Mouse (Mus musculus): ENCODE measurements around the gene Cox18.

Cox18 gene
- long read RNA-seq, experiment 1, transcript Cox18-201 (6 exons, 1,333 nt): minor isoform, 18 of 57 reads
- long read RNA-seq, experiment 1, transcript Cox18-202 (6 exons, 1,307 nt): major isoform, 19 of 57 reads
- long read RNA-seq, experiment 1, partial matches to known transcripts: 1 of 57 reads
- long read RNA-seq, experiment 1, other reads (novel, unspliced or antisense): 18 of 57 reads
- long read RNA-seq, experiment 2, transcript Cox18-202 (6 exons, 1,307 nt): major isoform, 18 of 49 reads
- long read RNA-seq, experiment 2, transcript Cox18-201 (6 exons, 1,333 nt): minor isoform, 12 of 49 reads
- long read RNA-seq, experiment 2, partial matches to known transcripts: 5 of 49 reads
- long read RNA-seq, experiment 2, other reads (novel, unspliced or antisense): 10 of 49 reads

DNA sequence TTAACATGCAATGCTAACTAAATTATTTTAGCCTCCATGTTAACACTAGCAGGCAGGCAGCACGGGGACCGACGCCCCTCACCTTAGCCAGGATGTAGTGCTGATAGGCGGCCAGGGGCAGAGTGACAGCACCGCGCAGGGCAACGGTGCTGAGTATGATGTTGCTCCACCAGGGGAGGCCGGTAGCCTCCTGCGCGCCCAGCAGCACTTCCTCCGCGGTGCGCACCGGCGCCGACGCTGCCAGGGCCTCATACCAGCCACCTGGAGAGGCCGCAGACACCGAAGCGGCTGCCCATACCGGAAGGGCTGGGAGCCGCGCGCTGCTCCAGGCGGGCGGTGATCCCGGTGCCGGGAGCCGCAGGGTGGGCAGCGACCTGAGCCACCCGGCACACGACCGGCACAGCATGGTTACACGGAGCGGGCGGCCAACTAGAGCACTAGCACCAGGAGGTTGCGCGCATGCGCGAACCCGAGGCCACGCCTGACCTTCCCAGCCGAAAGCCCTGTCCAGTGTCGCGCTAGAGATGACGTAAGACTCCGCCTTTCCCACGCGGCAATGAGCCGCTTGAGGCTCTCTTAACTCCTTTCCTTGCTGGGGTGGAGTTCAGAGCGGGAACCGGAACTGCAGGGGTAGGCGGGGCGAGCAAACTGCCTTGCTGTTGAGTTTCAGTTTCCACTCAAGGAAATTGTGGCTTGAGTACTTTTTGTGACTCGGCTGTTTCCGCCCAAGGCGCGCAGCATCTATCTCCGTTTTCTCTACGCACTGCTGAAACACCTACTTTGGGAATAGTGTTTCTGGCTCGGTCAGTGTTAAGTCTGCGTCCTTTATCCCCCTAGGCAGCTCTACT lies at the start of gene Cox18:
Gene Cox18 (minus strand): TSS at position 468 of the 848 bp plus-strand sequence.
- intact Hi-C loops (cut with DNase I): loop anchor here (5.0 kb wide), 1 partner anchor 144 kb away; the partner anchor contains the start of genes Ankrd17 and Gm9958

DNA sequence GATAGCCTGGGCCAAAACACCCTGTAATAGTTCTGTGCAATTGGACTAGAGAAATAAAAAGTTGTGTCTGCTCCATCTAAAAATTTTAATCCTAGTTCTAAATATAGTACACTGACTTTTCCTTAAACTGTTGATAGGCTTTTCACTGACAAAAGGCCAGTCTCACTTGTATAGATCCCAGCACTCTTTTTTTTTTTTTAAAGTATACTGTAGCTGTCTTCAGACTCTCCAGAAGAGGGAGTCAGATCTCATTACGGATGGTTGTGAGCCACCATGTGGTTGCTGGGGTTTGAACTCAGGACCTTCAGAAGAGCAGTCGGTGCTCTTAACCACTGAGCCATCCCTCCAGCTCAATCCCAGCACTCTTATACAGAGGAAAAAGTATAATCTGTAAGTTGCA lies 38.4 kb upstream of the Cox18 start:
- intact Hi-C loops (cut with DNase I): loop anchor here (5.0 kb wide), 1 partner anchor 35 kb away; no protein-coding TSS in a partner anchor

DNA sequence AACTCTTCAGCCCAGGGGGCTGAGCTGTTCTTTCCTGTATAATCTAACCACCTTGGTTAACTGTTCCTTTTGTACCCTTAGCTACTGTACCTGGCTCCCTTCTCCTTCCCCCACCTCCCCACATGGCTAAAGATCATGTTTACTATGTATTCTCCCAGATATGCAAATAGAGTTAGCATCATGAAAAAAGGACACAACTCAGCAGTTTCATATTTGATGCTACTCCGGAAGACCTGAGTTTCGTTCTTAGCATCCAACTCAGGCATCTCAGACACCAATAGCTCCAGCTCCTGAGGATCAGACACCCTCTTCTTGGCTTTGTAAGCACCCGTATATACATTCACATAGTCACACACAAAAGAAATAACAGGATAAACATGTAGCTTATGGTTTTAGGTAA lies 33.2 kb upstream of the Cox18 start:
- intact Hi-C loops (cut with DNase I): no loop called here

DNA sequence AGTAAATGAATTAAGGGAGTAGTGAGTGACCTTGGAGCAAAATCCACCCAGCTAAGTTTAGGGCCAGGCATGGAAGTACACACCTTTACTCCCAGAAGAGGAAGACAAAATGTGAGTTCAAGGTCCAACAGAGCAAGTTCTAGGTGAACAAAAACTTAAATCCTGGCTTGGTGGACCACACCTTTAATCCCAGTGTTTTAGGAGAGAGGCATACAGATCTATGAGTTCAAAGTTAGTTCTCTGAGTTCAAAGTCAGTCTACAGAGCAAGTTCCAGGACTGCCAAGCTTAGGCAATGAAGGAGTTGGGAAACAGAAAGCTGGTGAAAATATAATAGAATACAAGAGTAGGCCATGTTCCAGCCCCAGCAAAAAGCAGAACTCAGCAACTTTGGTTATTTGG lies 23.7 kb upstream of the Cox18 start:
- intact Hi-C loops (cut with DNase I): no loop called here

- intact Hi-C loops (cut with DNase I): no loop called here
Measured at GRCm38 (mm10) chr5:90246987-90247386, 23.2 kb upstream of the Cox18 start.

DNA sequence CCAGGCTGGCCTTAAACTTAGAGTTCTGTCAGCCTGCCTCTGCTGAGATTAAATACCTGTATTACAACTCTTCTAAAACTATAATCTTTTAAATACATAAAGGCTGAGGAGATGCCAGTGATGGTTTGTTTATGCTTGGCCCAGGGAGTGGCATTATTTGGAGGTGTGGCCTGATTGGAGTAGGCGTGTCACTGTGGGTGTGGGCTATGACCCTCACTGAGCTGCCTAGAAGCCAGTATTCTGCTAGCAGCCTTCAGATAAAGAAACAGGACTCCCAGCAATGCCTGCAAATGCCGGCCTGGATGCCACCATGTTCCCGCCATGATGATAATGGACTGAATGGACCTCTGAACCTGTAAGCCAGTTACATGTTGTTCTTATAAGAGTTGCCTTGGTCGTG lies 22.8 kb upstream of the Cox18 start:
- intact Hi-C loops (cut with DNase I): no loop called here

DNA sequence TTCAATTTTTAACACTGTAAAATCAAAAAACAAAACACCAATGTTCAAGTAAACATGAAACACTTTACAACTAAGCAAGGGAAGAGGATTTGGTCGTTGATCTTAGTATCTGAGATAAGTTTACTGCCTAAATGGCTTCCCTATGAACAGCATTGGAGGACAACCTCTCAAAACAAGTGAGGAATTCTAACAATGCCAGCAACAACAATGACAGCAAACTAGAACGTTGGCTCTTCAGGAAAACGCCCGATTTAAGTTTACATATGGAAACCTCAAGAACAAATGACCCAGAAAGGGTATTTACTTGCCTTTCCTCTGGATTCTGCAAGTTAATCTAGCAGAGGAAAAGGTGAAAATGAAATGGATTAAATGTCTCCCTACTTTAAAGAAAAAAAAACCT lies 21.6 kb upstream of the Cox18 start:
- intact Hi-C loops (cut with DNase I): no loop called here

DNA sequence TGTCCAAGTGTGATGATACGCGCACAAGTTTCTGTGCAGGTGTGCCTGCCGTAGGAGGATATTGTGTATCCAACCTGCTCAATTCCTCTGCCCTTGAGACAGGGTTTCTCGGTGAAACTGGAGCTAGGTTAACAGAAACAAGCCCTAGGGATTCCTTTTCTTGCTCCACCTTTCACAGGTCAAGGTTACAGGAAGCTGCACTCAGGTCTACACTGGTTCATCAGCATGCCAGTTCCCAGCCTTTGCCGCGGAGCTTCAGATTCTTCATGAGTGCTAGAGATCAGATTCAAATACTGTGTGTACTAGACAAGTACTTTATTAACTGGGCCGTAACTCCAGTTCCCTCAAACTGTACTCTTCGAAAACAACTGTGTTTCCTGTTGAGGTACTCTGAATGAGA lies 11.4 kb upstream of the Cox18 start:
- intact Hi-C loops (cut with DNase I): no loop called here

DNA sequence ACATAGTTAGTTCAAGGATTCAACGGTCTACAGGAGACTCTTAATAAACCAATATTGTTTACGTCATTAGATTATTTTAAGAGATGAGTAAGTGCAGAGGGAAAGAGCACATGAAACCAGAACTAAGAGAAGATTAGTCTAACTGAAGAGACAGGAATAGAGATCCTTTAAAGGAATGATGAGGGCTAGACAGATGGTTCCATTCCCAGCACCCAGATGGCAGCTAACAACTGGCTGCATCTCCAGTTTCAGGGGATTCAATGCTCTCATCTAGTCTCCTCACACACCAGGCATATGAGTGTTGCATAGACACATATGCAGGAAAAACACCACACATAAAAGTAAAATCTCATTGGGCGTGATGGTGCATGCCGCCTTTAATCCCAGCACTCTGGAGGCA lies 9.5 kb upstream of the Cox18 start:
- intact Hi-C loops (cut with DNase I): no loop called here

GRCm38 (mm10) chr5:90229760-90230159 lies 6.0 kb upstream of the Cox18 start:
- intact Hi-C loops (cut with DNase I): loop anchor here (5.0 kb wide), 1 partner anchor 33 kb away; no protein-coding TSS in a partner anchor

- intact Hi-C loops (cut with DNase I): loop anchor here (5.0 kb wide), 1 partner anchor 36 kb away; no protein-coding TSS in a partner anchor
Measured at GRCm38 (mm10) chr5:90226696-90227095, 2.9 kb upstream of the Cox18 start.

DNA sequence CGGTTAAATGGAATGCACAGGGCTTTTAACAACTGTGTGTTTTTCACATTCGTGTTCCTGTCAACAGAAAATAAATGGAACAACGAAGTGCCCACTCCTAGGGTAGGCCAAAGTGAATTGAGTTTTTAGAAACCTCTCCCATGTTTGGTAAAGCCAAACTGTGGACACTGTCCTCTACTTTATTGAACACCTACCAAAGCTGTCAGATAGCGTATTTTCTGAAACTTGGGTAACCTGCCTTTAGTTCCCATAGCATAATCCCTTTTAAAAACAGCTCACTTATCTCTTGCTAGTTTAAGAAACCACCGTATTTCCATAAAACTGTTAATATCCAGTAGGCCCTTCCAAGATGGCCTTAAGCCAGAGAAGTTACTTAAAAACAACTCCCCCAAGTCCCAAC lies 929 bp upstream of the Cox18 start:
- intact Hi-C loops (cut with DNase I): loop anchor here (5.0 kb wide), 2 partner anchors 38 to 143 kb away; partner anchors contain the start of genes Ankrd17 and Gm9958

DNA sequence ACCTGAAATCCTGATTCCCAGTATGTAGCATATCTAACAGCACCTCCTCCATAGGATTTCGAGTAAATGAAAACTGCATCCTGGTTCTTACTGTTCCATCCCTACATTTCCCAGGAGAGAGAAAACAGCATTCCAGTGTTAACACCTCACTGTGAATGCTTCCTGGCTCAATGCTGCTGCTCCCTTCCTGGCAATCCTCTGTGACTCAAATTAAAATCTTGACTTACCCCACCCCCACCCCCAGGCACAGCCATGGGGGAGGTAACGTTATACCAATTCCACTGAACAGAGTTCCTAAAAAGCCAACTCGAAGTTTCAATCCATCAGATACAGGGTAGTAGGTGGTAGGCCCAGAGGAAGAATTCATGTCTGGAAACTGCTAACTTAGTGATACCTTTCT lies 864 bp downstream of the Cox18 start:
- intact Hi-C loops (cut with DNase I): loop anchor here (5.0 kb wide), 1 partner anchor 144 kb away; the partner anchor contains the start of genes Ankrd17 and Gm9958

DNA sequence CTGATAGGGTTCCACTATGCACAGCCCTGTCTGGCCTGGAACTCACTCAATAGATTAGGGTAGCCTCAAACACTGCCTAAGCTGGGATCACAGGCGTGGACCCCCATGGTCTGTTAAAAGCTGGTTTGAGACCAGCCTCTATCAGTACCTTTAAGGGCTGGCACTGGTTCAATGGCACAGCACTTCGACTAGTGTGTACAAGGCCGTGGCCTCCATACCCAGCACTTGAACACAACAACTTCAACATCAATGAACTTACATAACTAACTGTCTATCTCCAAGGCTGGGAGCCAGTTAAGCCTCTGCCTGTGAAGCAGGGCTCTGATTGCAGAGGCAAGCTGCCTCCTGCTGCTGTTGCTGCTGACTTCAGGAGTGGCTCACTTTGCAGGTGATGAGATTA lies 6.0 kb downstream of the Cox18 start:
- intact Hi-C loops (cut with DNase I): no loop called here

GRCm38 (mm10) chr5:90217226-90217625 lies 6.6 kb downstream of the Cox18 start:
- intact Hi-C loops (cut with DNase I): no loop called here

DNA sequence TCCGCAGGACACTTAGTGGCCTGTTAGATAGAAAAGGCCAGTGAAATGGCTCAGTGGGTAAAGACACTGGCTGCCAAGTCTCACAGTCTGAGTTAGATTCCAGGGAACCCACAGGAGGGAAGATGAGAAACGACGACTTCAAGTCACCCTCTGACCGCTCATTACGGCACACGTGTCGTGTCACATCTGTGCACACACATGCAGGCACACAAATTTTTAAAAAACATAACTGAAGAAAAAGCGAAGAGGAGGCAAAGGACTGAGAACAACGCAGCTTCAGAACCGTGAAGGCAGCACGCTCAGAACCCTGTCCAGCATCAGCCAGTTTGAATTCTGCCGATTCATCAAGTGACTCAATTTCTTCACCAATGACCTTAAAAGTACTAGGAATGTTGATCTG lies 10.4 kb downstream of the Cox18 start:
- intact Hi-C loops (cut with DNase I): no loop called here

GRCm38 (mm10) chr5:90203168-90203567 lies 20.6 kb downstream of the Cox18 start:
- intact Hi-C loops (cut with DNase I): loop anchor here (5.0 kb wide), 2 partner anchors 179 to 299 kb away; no protein-coding TSS in a partner anchor

GRCm38 (mm10) chr5:90202447-90203117 lies 21.2 kb downstream of the Cox18 start:
- intact Hi-C loops (cut with DNase I): loop anchor here (5.0 kb wide), 2 partner anchors 180 to 300 kb away; no protein-coding TSS in a partner anchor

GRCm38 (mm10) chr5:90199922-90200632 lies 23.7 kb downstream of the Cox18 start:
- intact Hi-C loops (cut with DNase I): loop anchor here (5.0 to 10.0 kb wide), 3 partner anchors 182 to 355 kb away; no protein-coding TSS in a partner anchor

GRCm38 (mm10) chr5:90194831-90195230 lies 29.0 kb downstream of the Cox18 start:
- intact Hi-C loops (cut with DNase I): loop anchor here (5.0 to 10.0 kb wide), 3 partner anchors 53 to 350 kb away; no protein-coding TSS in a partner anchor

All from adrenal gland (tissue).